Comparison of ENCODE assay signal across 9 mouse cellular contexts in the genomic region with DNA sequence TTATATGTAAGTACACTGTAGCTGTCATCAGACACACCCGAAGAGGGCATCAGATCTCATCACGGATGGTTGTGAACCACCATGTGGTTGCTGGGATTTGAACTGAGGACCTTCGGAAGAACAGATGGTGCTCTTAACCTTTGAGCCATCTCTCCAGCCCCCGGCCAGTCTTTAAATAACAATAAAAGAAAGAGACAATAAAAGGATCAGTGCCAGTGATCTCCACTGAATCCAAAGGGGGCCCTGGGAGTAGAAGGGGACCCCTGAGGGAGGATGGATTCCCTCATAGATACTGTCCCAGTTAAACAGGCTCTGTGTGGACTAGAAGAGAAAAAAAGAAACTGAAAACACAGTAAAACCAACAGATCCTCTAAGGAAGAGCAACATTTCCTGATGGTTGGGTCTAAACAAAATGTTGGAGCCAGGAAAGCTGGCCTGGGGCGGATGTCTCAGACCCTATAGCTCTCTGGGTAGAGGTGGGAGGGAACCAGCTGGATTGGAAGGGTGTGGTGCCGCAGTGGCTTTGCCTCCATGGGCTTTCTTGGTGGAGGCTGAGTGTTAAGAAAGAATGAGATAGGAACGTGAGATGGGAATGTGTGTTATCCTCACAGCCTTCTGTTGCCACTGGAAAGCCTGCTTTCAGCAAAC. TPM values are rescaled to one million over a fixed set of nuclear protein-coding genes. Genes with fewer than 3 reads are reported as not detected.
DNase-seq lines count a peak whose midpoint lies in the region; ATAC-seq lines count a peak whose summit lies in the region.
"Had no signal": no experiment of that assay in that cellular context is flagged by ENCODE, and none has a peak within 500 bp of the region (broad histone marks: within the 10 kb centered on the region; RNA-seq: fewer than 3 reads in every experiment).

No protein-coding gene starts in this region.

- peak overlapping the region; percentile 90 for H3K4me2 ChIP-seq in lung, embryonic 16.5 days (ENCODE audit: low read depth, low read length)
- H3K4me2 ChIP-seq in hindbrain, embryonic 12.5 days (replicated peaks), result peak overlapping the region; percentile 86
- H3K4me2 ChIP-seq in neural tube, embryonic 14.5 days (ENCODE audit: low read depth, low read length), result peak overlapping the region; percentile 86; the same call in 1 of the 2 replicates

- no peak for ATAC-seq in lung, embryonic 16.5 days (ENCODE audit: low read depth)
- ATAC-seq in hindbrain, embryonic 12.5 days (ENCODE audit: low FRiP score), result no peak
- no peak for ATAC-seq in neural tube, embryonic 14.5 days (ENCODE audit: low read depth)

- peaks cover 71% of the 10 kb centered on the region for H3K4me1 ChIP-seq in heart, embryonic 10.5 days
- peaks cover 54% of the 10 kb centered on the region for H3K4me1 ChIP-seq in lung, embryonic 16.5 days (replicated peaks; ENCODE audit: control insufficient read depth, insufficient read depth, low read length)
- peaks cover 70% of the 10 kb centered on the region for H3K4me1 ChIP-seq in hindbrain, embryonic 12.5 days
- H3K4me1 ChIP-seq in neural tube, embryonic 14.5 days (ENCODE audit: control insufficient read depth, insufficient read depth, low read length), result peaks cover 48% of the 10 kb centered on the region

- no peaks in the 10 kb centered on the region for H3K9me3 ChIP-seq in heart, embryonic 10.5 days
- no peaks in the 10 kb centered on the region for H3K9me3 ChIP-seq in lung, embryonic 16.5 days (ENCODE audit: control insufficient read depth, low read length)
- H3K9me3 ChIP-seq in hindbrain, embryonic 12.5 days (replicated peaks), result no peaks in the 10 kb centered on the region
- no peaks in the 10 kb centered on the region for H3K9me3 ChIP-seq in neural tube, embryonic 14.5 days (ENCODE audit: control insufficient read depth, low read length)

- no peaks in the 10 kb centered on the region for H3K27me3 ChIP-seq in heart, embryonic 10.5 days (ENCODE audit: insufficient read depth, poor library complexity, severe bottlenecking)
- H3K27me3 ChIP-seq in lung, embryonic 16.5 days (ENCODE audit: control insufficient read depth, insufficient read depth, low read depth, low read length), result no peaks in the 10 kb centered on the region
- no peaks in the 10 kb centered on the region for H3K27me3 ChIP-seq in hindbrain, embryonic 12.5 days
- no peaks in the 10 kb centered on the region for H3K27me3 ChIP-seq in neural tube, embryonic 14.5 days (ENCODE audit: control insufficient read depth, insufficient read depth, low read length)

- peak overlapping the region; percentile 69 for H3K27ac ChIP-seq in heart, embryonic 10.5 days
- H3K27ac ChIP-seq in lung, embryonic 16.5 days (ENCODE audit: low read length), result no peak overlapping the region; the same call in 1 of the 2 replicates
- H3K27ac ChIP-seq in hindbrain, embryonic 12.5 days, result peak overlapping the region; percentile 45
- 0 out of 2 replicates have a peak overlapping the region, but pooled peaks have one; percentile 8 for H3K27ac ChIP-seq in neural tube, embryonic 14.5 days (ENCODE audit: low read depth, low read length)

- 47% methylated on average over 7 of the region's 7 CpGs for WGBS in heart, embryonic 10.5 days
- WGBS in lung, embryonic 16.5 days, result 56% methylated on average over 7 of the region's 7 CpGs
- WGBS in hindbrain, embryonic 12.5 days, result 34% methylated on average over 7 of the region's 7 CpGs
- 16% methylated on average over 7 of the region's 7 CpGs for WGBS in neural tube, embryonic 14.5 days

- no peak for DNase-seq in heart, embryonic 10.5 days (ENCODE audit: low spot score)
- no peak for DNase-seq in heart, adult 11 months
- no peak for DNase-seq in lung, postnatal 14 days
- no peak for DNase-seq in thymus, postnatal 4 days
- no peak for DNase-seq in urinary bladder, postnatal 14 days (ENCODE audit: low spot score)
- DNase-seq: cerebellum, adult 9-11 months had no signal

- H3K4me3 ChIP-seq in heart, embryonic 10.5 days, result no peak overlapping the region
- H3K4me3 ChIP-seq in lung, embryonic 16.5 days (ENCODE audit: low read length), result 0 out of 2 replicates have a peak overlapping the region, but pooled peaks have one; percentile 8
- H3K4me3 ChIP-seq in hindbrain, embryonic 12.5 days, result peak overlapping the region; percentile 2; the same call in 1 of the 2 replicates
- H3K4me3 ChIP-seq in neural tube, embryonic 14.5 days (ENCODE audit: low read depth, low read length), result no peak overlapping the region

- H3K9ac ChIP-seq in lung, embryonic 16.5 days (ENCODE audit: low read length), result no peak overlapping the region
- H3K9ac ChIP-seq in hindbrain, embryonic 12.5 days, result no peak overlapping the region
- no peak overlapping the region for H3K9ac ChIP-seq in neural tube, embryonic 14.5 days (replicated peaks; ENCODE audit: low read depth, low read length)

- peaks cover 4% of the 10 kb centered on the region; the same call in 1 of the 2 replicates for H3K36me3 ChIP-seq in heart, embryonic 10.5 days
- H3K36me3 ChIP-seq in lung, embryonic 16.5 days (ENCODE audit: control insufficient read depth, insufficient read depth, low read length), result no peaks in the 10 kb centered on the region
- no peaks in the 10 kb centered on the region for H3K36me3 ChIP-seq in hindbrain, embryonic 12.5 days
- H3K36me3 ChIP-seq in neural tube, embryonic 14.5 days (ENCODE audit: control insufficient read depth, insufficient read depth, low read length), result no peaks in the 10 kb centered on the region

RNA-seq across cellular contexts. Expression of gene Cnn3, which starts 4.1 kb away (rescaled TPM):
- 493 and 655 TPM in 2 replicates for polyA plus RNA-seq in heart, embryonic 10.5 days (2016; fragmentation: Nextera tagmentation; extraction: Ambion mirVana)
- 522 and 562 TPM in 2 replicates for polyA plus RNA-seq in lung, embryonic 16.5 days (2015; fragmentation: Nextera tagmentation; extraction: Ambion mirVana)
- polyA plus RNA-seq in hindbrain, embryonic 12.5 days (2016; fragmentation: Nextera tagmentation; extraction: Ambion mirVana), result 891 and 928 TPM in 2 replicates
- polyA plus RNA-seq in neural tube, embryonic 14.5 days (2014; fragmentation: Nextera tagmentation; extraction: Ambion mirVana), result 409 and 500 TPM in 2 replicates

Comparison
In these comparisons a context has a peak if more than half of its experiments do, and no peak if none do; other contexts are left out.
1. H3K4me3 ChIP-seq: peak in lung, embryonic 16.5 days (single experiment) and hindbrain, embryonic 12.5 days (single experiment); none in heart, embryonic 10.5 days (single experiment) and neural tube, embryonic 14.5 days (single experiment).
2. Peak in every context shown above with its lines, with median percentiles within 50 percentile points of each other: H3K4me2 ChIP-seq.